Mouse (Mus musculus): ENCODE measurements around the gene Tnik.

Tnik gene

GRCm38 (mm10) chr3:28643252-28643947 lies 380.4 kb downstream of the Tnik start:
- no peak for DNase-seq

- DNase-seq = no peak
These were observed 389.6 kb downstream of the Tnik start for GRCm38 (mm10) chr3:28652574-28652973.

- DNase-seq = no peak
These were observed 390.0 kb downstream of the Tnik start for GRCm38 (mm10) chr3:28653043-28653442.

- DNase-seq = no peak
These were observed 391.7 kb downstream of the Tnik start for GRCm38 (mm10) chr3:28654740-28655139.

GRCm38 (mm10) chr3:28658349-28658748 lies 395.3 kb downstream of the Tnik start:
- DNase-seq = no peak

- DNase-seq = no peak
These were observed 417.8 kb downstream of the Tnik start for GRCm38 (mm10) chr3:28680851-28681250.

- DNase-seq = no peak
These were observed 418.9 kb downstream of the Tnik start for GRCm38 (mm10) chr3:28681866-28682265.

GRCm38 (mm10) chr3:28682411-28682810 lies 419.4 kb downstream of the Tnik start:
- no peak for DNase-seq

GRCm38 (mm10) chr3:28685510-28685909 lies 422.5 kb downstream of the Tnik start:
- no peak for DNase-seq

DNA sequence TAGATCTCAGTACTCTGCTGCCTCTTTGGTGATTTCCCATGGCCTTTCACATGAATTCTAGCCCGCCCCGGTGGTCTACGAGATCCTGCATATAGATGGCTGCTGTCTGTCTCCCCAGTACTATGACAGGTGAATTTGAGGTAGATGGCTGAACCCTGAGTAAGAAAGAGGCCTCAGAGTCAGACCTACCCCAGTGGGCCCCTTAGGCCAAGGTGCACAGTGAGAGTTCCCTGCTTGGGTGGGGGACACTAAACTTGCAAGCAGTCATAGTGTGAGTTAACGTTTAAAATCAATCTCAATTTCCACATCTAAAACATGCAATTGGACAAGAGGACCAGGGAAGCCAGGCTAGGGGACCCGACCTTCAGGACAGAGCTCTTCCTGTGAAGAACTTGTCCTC lies 431.8 kb downstream of the Tnik start:
- DNase-seq = no peak

GRCm38 (mm10) chr3:28695608-28696007 lies 432.6 kb downstream of the Tnik start:
- no peak for DNase-seq

DNA sequence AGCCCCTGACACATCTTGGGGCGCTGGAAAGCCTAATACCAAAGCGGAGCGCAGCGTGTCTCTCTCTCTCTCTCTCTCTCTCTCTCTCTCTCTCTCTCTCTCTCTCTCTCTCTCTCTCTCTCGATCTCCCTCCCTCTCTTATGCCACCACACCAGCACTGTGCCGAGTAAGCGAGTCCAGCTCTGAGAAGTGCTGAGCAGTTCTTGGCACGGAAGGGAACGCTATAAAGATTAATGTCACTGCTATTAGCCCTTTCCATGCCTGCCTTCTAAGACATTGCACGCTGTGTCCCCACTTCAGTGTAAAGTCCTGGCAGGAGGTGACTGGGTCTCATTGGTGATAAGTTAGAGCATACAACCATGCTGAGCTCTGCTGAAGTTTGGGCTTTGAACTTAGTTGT lies 433.1 kb downstream of the Tnik start:
- DNase-seq = no peak

- no peak for DNase-seq
These were observed 434.8 kb downstream of the Tnik start, which contains the start of gene Slc2a2 for GRCm38 (mm10) chr3:28697797-28698196. TSS of gene Slc2a2 (plus strand) at chr3:28697903.

GRCm38 (mm10) chr3:28699601-28700000 lies 436.6 kb downstream of the Tnik start:
- no peak for DNase-seq

DNA sequence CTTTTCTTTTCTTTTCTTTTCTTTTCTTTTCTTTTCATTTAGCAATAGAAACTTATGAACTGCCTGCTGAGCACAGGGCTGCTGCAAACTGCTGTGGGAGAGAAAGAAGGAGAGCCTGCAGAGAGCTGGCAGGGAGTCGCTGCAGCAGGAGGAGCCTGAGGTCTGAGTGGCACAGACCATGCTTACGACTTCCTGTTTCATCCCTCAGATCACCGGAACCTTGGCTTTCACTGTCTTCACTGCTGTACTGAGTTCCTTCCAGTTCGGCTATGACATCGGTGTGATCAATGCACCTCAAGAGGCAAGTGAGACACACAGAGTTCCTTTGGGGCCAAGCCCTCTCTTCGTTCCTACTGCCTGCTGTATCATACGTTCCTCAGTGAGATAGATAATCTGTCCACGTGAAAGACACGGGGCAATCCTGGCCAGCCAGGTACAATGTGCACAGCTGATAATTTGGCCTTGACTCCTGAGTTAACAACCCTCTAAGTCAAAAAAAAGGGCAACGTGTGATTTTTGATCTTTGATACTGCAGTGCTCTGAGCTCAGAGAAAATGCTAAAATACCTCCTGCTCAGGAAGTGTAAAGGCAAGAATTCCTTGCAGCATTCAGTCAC lies 442.6 kb downstream of the Tnik start:
- DNase-seq = no peak

GRCm38 (mm10) chr3:28706736-28707135 lies 443.7 kb downstream of the Tnik start:
- no peak for DNase-seq

DNA sequence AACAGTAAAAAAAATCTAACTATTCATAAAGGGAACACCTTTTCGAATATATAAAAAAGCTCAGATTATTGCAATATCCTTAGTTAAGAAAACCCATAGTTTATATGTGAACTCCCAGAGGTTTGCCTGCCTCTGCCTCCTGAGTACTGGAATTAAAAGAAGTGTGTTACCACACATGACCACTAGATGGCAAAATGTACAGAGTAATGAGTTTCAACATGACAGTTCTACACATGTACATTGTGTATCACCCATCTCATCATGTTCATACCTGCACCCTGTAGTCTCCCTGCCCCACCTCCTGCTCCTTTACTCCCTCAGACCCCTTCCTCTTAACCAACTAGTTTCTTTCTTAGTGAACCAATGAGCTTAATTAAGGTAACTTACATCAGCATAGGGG lies 446.7 kb downstream of the Tnik start:
- DNase-seq = no peak

DNA sequence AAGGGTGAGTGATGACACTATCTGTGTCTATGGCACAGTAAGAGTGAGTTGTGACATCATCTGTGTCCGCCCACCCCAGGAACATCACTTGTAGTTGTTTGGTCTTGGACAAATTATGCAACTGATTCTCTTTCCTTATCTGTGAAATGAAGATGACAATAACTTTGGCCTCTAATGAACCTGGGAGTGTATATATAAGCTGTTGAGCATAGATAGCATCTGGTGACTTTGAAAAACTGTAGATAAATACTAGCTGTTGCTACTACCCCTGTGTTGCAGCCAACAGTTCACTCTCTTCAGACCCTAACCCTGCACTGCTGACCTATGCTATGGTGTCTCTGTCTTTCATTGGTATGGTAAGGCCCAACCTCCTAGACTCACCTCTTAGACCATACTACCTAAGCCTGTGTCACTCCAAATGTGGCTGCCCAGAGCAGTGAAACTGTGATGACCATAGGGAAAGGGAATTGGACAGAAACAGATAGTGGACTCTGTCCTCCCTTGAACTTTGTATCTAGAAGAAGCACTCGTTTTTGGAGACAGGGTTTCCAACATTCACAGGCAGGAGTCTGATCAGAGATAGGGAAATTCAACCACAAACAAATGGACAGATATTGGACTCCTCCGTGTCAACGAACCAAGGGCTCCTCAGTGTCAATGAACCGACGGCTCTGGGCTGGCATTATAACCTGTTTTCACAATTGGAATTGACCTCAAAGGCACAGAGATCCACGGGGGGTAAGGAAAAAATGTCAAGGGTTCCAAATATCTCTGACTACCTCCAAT lies 451.1 kb downstream of the Tnik start:
- no peak for DNase-seq

DNA sequence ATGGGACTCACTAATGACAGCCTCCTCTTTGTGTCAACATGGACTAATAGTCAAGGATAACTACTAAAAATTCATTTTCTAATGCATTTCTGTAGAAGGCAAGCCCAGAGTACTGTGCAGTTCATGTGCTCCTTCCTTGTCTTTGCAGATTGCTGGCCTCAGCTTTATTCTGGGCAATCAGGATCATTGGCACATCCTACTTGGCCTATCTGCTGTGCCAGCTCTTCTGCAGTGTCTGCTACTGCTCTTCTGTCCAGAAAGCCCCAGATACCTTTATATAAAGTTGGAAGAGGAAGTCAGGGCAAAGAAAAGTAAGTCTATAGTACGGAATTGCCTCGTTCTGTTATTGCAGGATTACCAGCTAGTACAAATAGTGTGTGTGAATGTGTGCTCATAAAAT lies 455.5 kb downstream of the Tnik start:
- DNase-seq = no peak

DNA sequence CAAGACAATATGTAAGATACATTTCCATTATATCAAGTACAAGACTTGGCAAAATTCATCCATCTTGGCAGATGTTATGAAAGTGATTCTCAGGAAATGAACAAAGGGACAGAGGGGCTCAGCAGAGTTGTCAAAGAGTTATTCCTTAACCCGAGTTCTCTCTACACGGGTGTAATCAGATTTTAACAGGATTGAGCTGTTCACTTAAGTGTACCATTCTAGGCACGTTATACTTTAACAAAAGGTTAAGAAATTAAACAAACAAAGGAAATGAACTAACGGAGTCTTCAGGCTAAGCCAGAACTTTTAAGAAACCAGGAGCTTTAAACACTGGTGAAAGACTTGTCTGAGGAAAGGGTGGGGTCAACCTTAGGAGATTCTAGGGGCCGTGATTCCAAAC lies 458.2 kb downstream of the Tnik start:
- DNase-seq = no peak

- DNase-seq = no peak
These were observed 458.8 kb downstream of the Tnik start for GRCm38 (mm10) chr3:28721838-28722237.

- DNase-seq = no peak
These were observed 459.5 kb downstream of the Tnik start for GRCm38 (mm10) chr3:28722531-28722930.

DNA sequence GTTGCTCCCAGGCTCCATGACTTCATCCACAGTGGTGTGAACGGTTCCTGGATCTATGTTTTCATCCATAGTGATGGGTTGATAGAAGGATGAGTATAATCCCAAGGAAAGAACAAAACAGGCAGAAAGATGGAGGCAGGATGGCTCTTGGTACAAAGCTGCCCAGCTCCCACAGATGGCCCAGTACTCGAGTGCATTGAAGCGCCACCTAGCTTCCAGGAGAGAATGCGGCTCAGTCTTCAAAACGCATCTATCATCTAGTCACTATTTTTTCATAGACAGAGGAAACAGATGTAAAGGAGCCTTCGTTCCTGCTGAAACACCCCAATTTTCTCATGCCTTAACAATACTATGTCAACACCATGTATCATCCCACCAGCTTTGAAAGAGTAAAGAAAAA lies 460.5 kb downstream of the Tnik start:
- no peak for DNase-seq

DNA sequence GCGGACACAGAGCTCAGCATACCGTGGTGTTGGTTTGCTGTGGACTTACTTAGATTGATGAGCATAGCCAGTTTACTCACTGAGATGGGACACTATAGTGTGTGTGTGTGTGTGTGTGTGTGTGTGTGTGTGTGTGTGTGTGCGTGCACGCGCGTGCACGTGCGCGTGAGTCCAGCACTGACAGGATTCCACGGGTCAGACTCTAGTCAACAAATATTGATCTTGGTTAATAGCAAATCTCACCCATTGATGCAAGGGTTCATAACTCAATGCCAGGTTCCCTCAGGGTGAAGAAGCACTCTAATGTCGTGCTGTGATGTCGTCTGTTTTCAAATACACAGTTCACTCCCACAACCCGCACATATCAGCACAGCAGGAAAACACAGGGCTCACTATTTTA lies 462.2 kb downstream of the Tnik start:
- no peak for DNase-seq
